Mouse (Mus musculus): ENCODE measurements at regions not wholly inside any gene's neighbourhood (a gene's known extent, or its start where the extent isn't known, plus 50 kb on each side); places are given as distances from the start of the nearest gene placed in this dataset.
A peak's percentile ranks its signal among the peaks of the same experiment; 100 is the strongest.

GRCm38 (mm10) chr14:25015288-25016238 lies 443.4 kb upstream of the Zmiz1 start:
- no peak for DNase-seq

GRCm38 (mm10) chr14:25017860-25018259 lies 441.1 kb upstream of the Zmiz1 start:
- DNase-seq: no peak

- no peak for DNase-seq
Measured at GRCm38 (mm10) chr14:25019306-25019905, 439.6 kb upstream of the Zmiz1 start.

- no peak for DNase-seq
Measured at GRCm38 (mm10) chr14:25022523-25023269, 436.3 kb upstream of the Zmiz1 start.

GRCm38 (mm10) chr14:25023270-25023800 lies 435.6 kb upstream of the Zmiz1 start:
- DNase-seq: no peak

- DNase-seq: no peak
Measured at GRCm38 (mm10) chr14:25025074-25025473, 433.9 kb upstream of the Zmiz1 start.

- DNase-seq: no peak
Measured at GRCm38 (mm10) chr14:25027076-25027475, 431.9 kb upstream of the Zmiz1 start.

- DNase-seq: no peak
Measured at GRCm38 (mm10) chr14:25027842-25028241, 431.1 kb upstream of the Zmiz1 start.

GRCm38 (mm10) chr14:25030881-25031280 lies 428.1 kb upstream of the Zmiz1 start:
- DNase-seq: no peak

GRCm38 (mm10) chr14:25031756-25032680 lies 427.0 kb upstream of the Zmiz1 start:
- DNase-seq: no peak

- peak; percentile 9 to 38 for DNase-seq
Measured at GRCm38 (mm10) chr14:25032899-25033298, 426.1 kb upstream of the Zmiz1 start.

- DNase-seq: no peak
Measured at GRCm38 (mm10) chr14:25042265-25042664, 416.7 kb upstream of the Zmiz1 start.

- no peak for DNase-seq
Measured at GRCm38 (mm10) chr14:25044106-25044505, 414.9 kb upstream of the Zmiz1 start.

- no peak for DNase-seq
Measured at GRCm38 (mm10) chr14:25044867-25045266, 414.1 kb upstream of the Zmiz1 start.

GRCm38 (mm10) chr14:25050674-25051251 lies 408.2 kb upstream of the Zmiz1 start:
- no peak for DNase-seq

GRCm38 (mm10) chr14:25052175-25052574 lies 406.8 kb upstream of the Zmiz1 start:
- DNase-seq: no peak

GRCm38 (mm10) chr14:25059351-25059750 lies 399.6 kb upstream of the Zmiz1 start:
- peak in 1 of 2 experiments; percentile 12 for DNase-seq

- no peak for DNase-seq
Measured at GRCm38 (mm10) chr14:25060285-25060684, 398.7 kb upstream of the Zmiz1 start.

GRCm38 (mm10) chr14:25063090-25063489 lies 395.9 kb upstream of the Zmiz1 start:
- no peak for DNase-seq

- peak in 1 of 2 experiments; percentile 31 for DNase-seq
Measured at GRCm38 (mm10) chr14:25064190-25064947, 394.6 kb upstream of the Zmiz1 start.

GRCm38 (mm10) chr14:25067435-25067834 lies 391.6 kb upstream of the Zmiz1 start:
- DNase-seq: no peak

All from thymus, adult 18-20 months (tissue).